Mouse (Mus musculus): ENCODE results near the gene Gm2030. TPM values are rescaled to one million over a fixed set of nuclear protein-coding genes. Genes with fewer than 3 reads are reported as not detected.
"Not testable (repeated sequence)": the region's sequence is repeated elsewhere in the genome, so short reads cannot be mapped to it uniquely, and the experiment has no call there.

Gene Gm2030
- not detected in 2 replicates for polyA plus RNA-seq (2012; rRNA removed)

GRCm38 (mm10) chrX:26309944-26310343 is at the start of gene Gm2030:
Gene Gm2030 (minus strand): TSS chrX:26310044.
- H3K4me3 ChIP-seq (ENCODE audit: insufficient read depth, low read depth, low read length); H3K4me1 ChIP-seq (ENCODE audit: control insufficient read depth, insufficient read depth, low read length): not testable (repeated sequence)
- WGBS = 60% methylated on average over 3 of the region's 4 CpGs

More at GRCm38 (mm10) chrX:26309944-26310343, at the start of gene Gm2030:
- not testable (repeated sequence) for H3K27ac ChIP-seq (ENCODE audit: insufficient read depth, low read depth, low read length); DNase-seq; H3K27me3 ChIP-seq (replicated peaks; ENCODE audit: control insufficient read depth, insufficient read depth, low read length); H3K36me3 ChIP-seq (ENCODE audit: control insufficient read depth, insufficient read depth, low read length)

Other genes with a start within 250 kb of the Gm2030 start
- gene Gm2012, start 78.7 kb downstream of the Gm2030 start, polyA plus RNA-seq (2012; rRNA removed) = not detected in 2 replicates
- not detected in 2 replicates for gene Slx, start 235.5 kb upstream of the Gm2030 start, polyA plus RNA-seq (2012; rRNA removed)